Mouse (Mus musculus) hindlimb bud, embryonic 11.5 days (tissue): Measurements from ENCODE around the gene Krtap19-1.

Experiments used
- DNase-seq: peaks from one replicate; pipeline ENCODE4 v3.0.0-alpha.2; 2012; ENCODE audit warnings: low read depth, low spot score; ENCODE audit errors: extremely low spot score

Krtap19-1 gene

DNA sequence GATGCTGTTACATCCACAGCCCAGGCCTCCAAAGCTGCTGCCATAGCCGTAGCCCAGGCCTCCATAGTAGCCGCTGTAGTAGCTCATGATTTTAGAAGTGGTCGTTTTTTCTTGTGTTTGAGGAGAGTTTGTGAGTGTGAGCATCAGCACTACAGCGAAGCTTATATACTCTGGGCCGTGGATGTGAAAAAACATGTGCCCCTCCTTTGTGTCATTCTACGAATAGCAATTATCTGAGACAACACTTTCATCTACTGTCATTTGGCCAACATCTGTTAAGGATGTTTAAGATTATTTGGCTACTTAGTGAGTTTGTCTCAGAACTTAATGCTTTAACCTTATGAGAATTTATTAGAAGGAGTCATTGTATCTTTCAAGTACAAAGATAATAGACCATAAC lies at the start of gene Krtap19-1:
Gene Krtap19-1, minus strand, starts transcription at position 101 of the 400 bp plus-strand sequence.
- DNase-seq = no peak

DNA sequence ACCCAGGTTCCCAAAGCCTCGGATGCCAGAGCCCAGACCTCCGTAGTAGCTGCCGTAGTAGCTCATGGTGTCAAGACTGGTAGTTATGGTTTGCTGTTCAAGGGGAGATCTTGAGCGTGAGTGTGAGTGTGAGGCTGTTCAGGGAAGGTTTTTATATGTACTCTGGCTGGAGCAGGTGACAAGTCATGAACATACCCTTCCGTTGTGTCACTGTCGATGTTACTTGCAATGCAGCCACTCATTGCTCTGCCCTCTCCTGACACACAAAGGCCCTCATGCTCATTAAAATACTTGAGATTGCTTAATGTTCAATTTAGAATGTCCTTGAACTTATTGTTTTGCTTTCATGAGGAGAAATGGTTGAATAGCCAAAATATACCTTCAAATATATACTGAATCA lies 27.1 kb upstream of the Krtap19-1 start, which contains the start of gene Krtap19-5:
Gene Krtap19-5, minus strand, starts transcription at position 101 of the 400 bp plus-strand sequence.
- no peak for DNase-seq

DNA sequence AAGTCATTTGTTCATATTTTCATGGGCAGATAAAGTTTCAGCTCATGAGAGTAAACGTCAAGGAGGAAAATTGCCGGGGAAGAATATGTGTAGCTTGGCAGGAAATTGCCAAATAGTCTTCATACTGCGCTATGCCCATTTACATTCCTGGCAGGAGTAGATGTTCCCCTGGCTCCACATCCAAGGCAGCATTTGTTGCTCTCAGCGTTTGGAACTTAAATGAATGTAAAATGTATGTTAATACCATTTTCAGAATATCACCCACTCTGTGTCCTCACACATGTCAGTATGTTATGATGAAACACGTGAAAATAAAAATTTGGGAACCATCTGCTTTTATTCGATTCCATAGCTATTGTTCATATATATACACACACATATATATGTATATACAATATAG lies 17.7 kb upstream of the Krtap19-1 start:
- DNase-seq = no peak

DNA sequence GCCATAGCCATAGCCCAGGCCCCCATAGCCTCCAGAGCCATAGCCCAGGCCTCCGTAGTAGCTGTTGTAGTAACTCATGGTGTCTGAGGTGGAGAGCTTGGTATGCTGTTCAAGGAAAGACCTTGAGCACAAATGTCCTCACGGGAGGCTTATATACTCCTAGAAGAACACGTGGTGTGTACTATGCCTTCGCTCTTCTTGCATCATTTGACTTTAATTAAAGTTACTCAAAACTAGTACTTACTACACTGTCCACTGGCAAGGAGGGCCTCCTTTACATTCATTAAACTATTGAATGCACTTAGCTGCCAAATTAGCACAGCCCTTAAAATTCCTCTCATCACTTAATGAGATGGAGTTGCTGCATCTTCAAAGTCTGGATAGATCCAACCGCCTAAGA lies 15.8 kb upstream of the Krtap19-1 start, which contains the start of gene Krtap19-4:
Gene Krtap19-4, minus strand, starts transcription at position 101 of the 400 bp plus-strand sequence.
- no peak for DNase-seq

DNA sequence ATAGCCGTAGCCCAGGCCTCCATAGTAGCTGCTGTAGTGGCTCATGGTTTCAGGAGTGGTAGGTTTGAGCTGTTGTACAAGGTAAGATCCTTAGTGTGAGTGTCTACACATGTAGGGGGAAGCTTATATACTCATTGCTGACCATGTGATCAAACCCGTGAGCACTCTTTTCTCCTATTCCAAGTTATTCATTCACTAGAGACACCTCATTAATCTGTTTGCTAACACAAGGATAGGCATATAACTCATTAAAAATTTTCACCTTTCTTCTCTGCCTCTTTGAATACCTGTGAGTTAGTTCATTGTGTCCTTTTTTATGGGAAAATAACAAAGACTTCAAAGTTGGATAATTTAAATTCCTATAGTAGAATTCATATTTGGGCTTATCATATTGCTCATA lies 8.7 kb upstream of the Krtap19-1 start, which contains the start of gene Krtap19-3:
Gene Krtap19-3, minus strand, starts transcription at position 101 of the 400 bp plus-strand sequence.
- DNase-seq = no peak

DNA sequence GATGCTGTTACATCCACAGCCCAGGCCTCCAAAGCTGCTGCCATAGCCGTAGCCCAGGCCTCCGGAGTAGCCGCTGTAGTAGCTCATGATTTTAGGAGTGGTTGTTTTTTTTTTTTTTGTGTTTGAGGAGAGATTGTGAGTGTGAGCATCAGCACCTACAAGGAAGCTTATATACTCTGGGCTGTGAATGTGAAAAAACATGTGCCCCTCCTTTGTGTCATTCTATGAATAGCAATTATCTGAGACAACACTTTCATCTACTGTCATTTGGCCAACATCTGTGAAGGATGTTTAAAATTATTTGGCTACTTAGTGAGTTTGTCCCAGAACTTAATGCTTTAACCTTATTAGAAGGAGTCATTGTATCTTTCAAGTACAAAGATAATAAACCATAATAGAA lies 5.0 kb upstream of the Krtap19-1 start, which contains the start of gene Krtap19-2:
Gene Krtap19-2, minus strand, starts transcription at position 101 of the 400 bp plus-strand sequence.
- no peak for DNase-seq

DNA sequence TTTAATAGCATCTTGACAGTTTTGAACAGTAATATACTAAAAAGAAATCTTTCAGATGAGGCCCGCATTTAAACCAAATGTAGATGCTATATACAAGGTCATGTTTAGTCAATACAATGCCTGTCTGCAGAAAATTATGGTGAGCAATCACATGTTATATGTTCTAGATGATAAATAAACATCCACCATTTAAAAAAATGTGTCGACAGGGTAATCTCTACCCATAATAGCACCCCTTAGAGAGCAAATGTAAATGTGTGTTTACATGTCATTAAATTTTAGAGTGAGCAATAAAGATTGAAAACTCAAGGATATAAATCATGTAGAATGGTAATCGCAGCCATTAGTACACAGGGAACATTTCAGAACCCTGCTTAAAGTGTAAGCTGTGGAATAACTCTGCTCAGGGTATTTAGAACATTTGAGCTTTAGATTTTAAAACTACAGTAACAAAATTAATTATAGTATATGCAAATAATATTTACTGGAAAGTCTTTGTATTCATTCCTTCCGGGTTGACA lies 4.3 kb downstream of the Krtap19-1 start:
- peak; percentile 6 for DNase-seq

DNA sequence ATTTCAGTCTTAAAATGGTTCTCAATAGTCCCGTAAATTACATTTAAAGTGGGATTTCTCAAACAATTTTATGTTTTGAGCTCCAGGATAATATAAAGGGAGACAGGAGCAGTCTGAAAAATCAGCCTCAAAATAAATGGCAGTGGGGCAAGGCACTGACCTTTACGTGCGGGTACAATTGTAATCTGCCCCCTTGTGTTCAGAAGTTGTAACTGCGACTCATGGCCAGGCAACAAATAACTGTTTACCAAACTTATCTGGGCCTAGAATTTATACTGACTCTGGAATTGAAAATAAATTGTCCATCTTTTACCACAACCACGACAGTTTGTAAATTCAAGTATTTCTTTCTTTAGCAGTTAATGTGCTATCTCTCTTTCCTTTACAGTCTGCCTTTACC lies 17.8 kb downstream of the Krtap19-1 start:
- peak; percentile 20 for DNase-seq

DNA sequence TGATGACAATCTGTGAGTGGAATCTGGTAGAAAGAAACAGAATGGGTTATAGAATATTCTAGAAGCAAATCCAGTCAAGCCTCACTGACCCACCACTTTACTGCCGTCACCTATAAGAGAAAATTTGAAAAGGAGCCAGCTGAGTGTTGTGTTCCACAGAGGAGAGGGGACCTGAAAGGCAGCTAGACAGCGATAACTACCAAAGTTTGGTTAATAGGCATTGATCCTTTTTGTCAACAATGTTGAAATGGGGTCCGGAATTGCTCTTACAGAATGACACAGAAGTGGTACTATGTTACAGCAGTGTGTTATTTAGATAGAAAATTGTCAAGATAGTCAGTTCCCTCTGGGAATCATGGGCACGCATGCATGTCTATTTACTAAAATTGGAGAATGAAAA lies 20.7 kb downstream of the Krtap19-1 start:
- DNase-seq = no peak

DNA sequence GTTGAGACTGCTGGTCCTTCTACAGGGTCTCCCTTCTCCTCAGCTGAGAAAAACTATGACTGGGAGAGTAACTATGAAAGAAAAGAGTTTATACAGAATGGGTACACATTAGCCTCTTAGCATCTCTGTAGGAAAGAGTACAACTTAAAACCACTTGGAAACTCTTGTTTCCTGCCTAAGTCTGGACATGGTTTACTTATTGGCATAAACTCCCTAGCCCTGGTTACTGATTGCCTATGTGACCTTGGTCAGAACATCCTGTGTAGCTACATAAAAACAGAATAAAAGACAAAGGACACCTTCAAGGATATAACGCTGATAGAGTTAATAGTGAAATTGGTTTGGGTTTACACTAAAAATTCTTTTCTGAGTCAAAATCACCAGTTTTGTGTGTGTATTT lies 21.8 kb downstream of the Krtap19-1 start:
- no peak for DNase-seq

DNA sequence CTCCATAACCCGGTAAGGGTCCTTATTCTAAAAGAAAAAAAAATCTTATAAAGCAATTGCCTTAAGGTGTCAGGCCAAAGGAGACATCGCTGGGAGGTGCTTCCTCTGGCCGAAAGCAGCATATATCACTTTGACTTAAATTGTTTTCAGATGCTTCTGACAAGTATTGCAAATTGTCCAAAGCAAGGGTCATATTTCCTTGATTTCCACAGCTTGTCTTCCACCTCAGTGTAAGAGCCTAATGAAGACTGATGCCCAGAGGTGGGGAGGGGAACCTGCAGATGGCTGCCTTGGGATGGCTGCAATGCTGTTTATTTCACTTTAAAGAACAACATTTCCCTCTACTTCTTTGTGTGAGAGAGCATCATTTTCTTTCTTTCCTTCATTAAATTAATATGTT lies 42.2 kb downstream of the Krtap19-1 start:
- peak; percentile 12 for DNase-seq

DNA sequence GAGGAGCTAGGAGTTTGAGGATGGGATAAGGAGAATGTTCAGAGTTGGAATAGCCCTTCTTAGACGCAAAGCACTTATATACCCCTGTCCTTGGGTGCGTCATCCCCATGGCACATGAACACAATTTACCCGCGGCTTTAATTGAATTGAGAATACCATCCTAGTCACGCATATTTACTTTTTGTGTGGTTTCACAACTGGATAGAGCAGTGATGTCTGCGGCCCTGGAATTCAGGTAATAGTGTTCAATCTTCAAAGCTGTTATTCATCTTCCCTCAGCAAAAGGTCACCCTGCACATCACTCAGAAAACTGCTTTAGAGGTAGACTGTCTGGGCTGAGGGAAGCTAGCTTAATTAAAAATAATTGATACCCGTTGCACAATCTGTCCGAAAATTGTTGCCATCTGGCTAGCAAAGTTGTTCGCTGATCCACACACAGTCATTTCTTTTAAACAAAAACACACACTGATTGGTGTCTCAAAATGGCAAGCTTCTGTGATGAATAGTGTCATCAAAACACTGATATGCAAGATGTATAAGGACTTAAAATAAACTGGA lies 43.0 kb downstream of the Krtap19-1 start, which contains the start of gene Krtap14:
Gene Krtap14, minus strand, starts transcription at position 51 of the 558 bp plus-strand sequence.
- DNase-seq = peak; percentile 12

DNA sequence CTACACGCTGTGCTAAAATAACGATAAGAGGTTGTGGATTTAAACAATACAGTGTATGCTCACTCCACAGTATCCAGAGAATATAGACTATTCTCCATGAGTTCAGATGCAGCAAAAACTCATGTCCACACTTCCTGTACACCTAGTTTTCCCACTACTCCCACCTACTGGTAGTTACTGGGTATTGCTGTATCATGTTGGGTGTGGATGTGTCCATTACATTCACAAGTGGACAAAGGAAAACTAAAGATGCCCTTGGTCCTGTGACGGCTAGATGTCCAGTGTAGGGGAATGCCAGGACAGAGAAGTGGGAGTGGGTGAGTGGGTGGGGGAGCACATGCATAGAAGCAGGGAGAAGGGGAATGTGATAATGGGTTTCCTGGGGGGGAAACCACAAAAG lies 45.5 kb downstream of the Krtap19-1 start:
- DNase-seq = peak; percentile 42

DNA sequence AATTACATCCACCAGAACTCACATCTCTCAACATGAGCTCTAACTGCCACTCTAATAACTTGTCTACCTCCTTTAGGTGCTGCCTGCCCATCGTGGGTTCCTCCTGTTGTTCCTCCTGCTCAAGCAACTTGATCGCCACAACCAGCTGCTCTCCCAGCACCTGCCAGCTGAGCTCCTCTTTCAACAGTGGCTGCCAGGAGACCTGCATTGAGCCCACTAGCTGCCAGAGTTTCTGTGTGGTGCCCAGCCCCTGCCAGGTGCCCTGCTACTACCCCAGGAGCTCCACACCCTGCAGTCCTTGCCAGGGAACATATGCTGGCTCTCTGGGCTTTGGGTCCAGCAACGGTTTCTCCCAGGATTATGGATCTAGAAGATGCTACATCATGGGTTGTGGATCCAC lies 49.1 kb downstream of the Krtap19-1 start, which contains the start of gene Krtap15:
Gene Krtap15, plus strand, starts transcription at position 150 of the 400 bp plus-strand sequence.
- DNase-seq = no peak
